Mouse (Mus musculus) ES-Bruce4 (cell line): ENCODE measurements at regions not wholly inside any gene's neighbourhood (a gene's known extent, or its start where the extent isn't known, plus 50 kb on each side); places are given as distances from the start of the nearest gene placed in this dataset.

Experiments used
- H3K27ac ChIP-seq: 2 replicates; pipeline ENCODE4 v1.5.1; 2012; ENCODE audit warnings: low read length, inconsistent platforms; ENCODE audit not compliant: insufficient read depth
- H3K27me3 ChIP-seq: 2 replicates; pipeline ENCODE4 v1.6.1; 2012; ENCODE audit warnings: mild to moderate bottlenecking, low read length, inconsistent platforms; ENCODE audit not compliant: control insufficient read depth, poor library complexity, insufficient read depth, severe bottlenecking
- H3K36me3 ChIP-seq: 2 replicates; pipeline ENCODE4 v1.6.1; 2012; ENCODE audit warnings: inconsistent platforms, mild to moderate bottlenecking, low read length, moderate library complexity; ENCODE audit not compliant: control insufficient read depth, poor library complexity, insufficient read depth, severe bottlenecking
- H3K4me1 ChIP-seq: one replicate; pipeline ENCODE4 v1.8.1; 2011; ENCODE audit warnings: low read length; ENCODE audit not compliant: control insufficient read depth, insufficient read depth
- H3K4me3 ChIP-seq: 2 replicates; pipeline ENCODE4 v1.5.1; 2011; ENCODE audit warnings: low read depth, mild to moderate bottlenecking, low read length
- H3K9ac ChIP-seq: 2 replicates; pipeline ENCODE4 v1.6.1; 2012; ENCODE audit warnings: low read depth, mild to moderate bottlenecking, inconsistent platforms; ENCODE audit not compliant: poor library complexity, severe bottlenecking
- H3K9me3 ChIP-seq: replicated peaks from 2 replicates; pipeline ENCODE4 v1.6.1; 2012; ENCODE audit warnings: mild to moderate bottlenecking, low read length, inconsistent platforms; ENCODE audit not compliant: control insufficient read depth, poor library complexity, insufficient read depth, severe bottlenecking
- CTCF ChIP-seq: IDR thresholded peaks from one replicate; pipeline ENCODE4 v1.8.1; 2011; ENCODE audit warnings: low read depth, low read length
- EP300 ChIP-seq: IDR thresholded peaks from 2 replicates; pipeline ENCODE4 v1.6.1; 2011; ENCODE audit warnings: low read depth, low read length; ENCODE audit not compliant: insufficient read depth
- POLR2A ChIP-seq: IDR thresholded peaks from one replicate; pipeline ENCODE4 v1.8.1; 2011; ENCODE audit warnings: low read length; ENCODE audit not compliant: insufficient read depth

GRCm38 (mm10) chr4:45695239-45695638 is 103.6 kb upstream of the Aldh1b1 start:
- Histone ChIP-seq H3K36me3 (no peaks in the 10 kb centered on the region), H3K4me1 (no peaks in the 10 kb centered on the region), H3K27me3 (no peaks in the 10 kb centered on the region), H3K4me3 (no peak overlapping the region), H3K27ac (no peak overlapping the region), H3K9me3 (0 out of 2 replicates have a peak, but pooled peaks cover 2% of the 10 kb centered on the region), H3K9ac (no peak overlapping the region)
- no peak for TF ChIP-seq CTCF
- no peak for TF ChIP-seq EP300
- TF ChIP-seq POLR2A, result no peak

- Histone ChIP-seq H3K4me1 (no peaks in the 10 kb centered on the region), H3K36me3 (no peaks in the 10 kb centered on the region), H3K9ac (no peak overlapping the region), H3K27ac (no peak overlapping the region), H3K9me3 (0 out of 2 replicates have a peak, but pooled peaks cover 2% of the 10 kb centered on the region), H3K4me3 (no peak overlapping the region), H3K27me3 (no peaks in the 10 kb centered on the region)
- TF ChIP-seq CTCF (no peak), POLR2A (no peak), EP300 (no peak)
Measured at GRCm38 (mm10) chr4:45689991-45690916, 108.6 kb upstream of the Aldh1b1 start.

- Histone ChIP-seq H3K4me1 (no peaks in the 10 kb centered on the region), H3K36me3 (no peaks in the 10 kb centered on the region), H3K27ac (no peak overlapping the region), H3K9ac (no peak overlapping the region), H3K9me3 (0 out of 2 replicates have a peak, but pooled peaks cover 2% of the 10 kb centered on the region), H3K27me3 (no peaks in the 10 kb centered on the region), H3K4me3 (no peak overlapping the region)
- TF ChIP-seq POLR2A (no peak), EP300 (no peak), CTCF (no peak)
Measured at GRCm38 (mm10) chr4:45689572-45689971, 109.2 kb upstream of the Aldh1b1 start.

- no peaks in the 10 kb centered on the region for H3K36me3 ChIP-seq
- H3K27ac ChIP-seq, result no peak overlapping the region
- no peak for TF ChIP-seq POLR2A
- TF ChIP-seq CTCF, result no peak
- no peak for TF ChIP-seq EP300
- H3K27me3 ChIP-seq, result no peaks in the 10 kb centered on the region
- H3K4me1 ChIP-seq, result no peaks in the 10 kb centered on the region
- no peak overlapping the region for H3K9ac ChIP-seq
- H3K9me3 ChIP-seq, result 0 out of 2 replicates have a peak, but pooled peaks cover 2% of the 10 kb centered on the region
- H3K4me3 ChIP-seq, result no peak overlapping the region
Measured at GRCm38 (mm10) chr4:45688233-45688632, 110.6 kb upstream of the Aldh1b1 start.

GRCm38 (mm10) chr4:45685031-45685430 is 113.8 kb upstream of the Aldh1b1 start:
- H3K9me3 ChIP-seq, result no peaks in the 10 kb centered on the region
- H3K27ac ChIP-seq, result no peak overlapping the region
- no peaks in the 10 kb centered on the region for H3K27me3 ChIP-seq
- H3K9ac ChIP-seq, result no peak overlapping the region
- H3K4me3 ChIP-seq, result no peak overlapping the region
- no peaks in the 10 kb centered on the region for H3K36me3 ChIP-seq
- H3K4me1 ChIP-seq, result no peaks in the 10 kb centered on the region
- TF ChIP-seq POLR2A (no peak), EP300 (no peak), CTCF (no peak)

- Histone ChIP-seq H3K27me3 (no peaks in the 10 kb centered on the region), H3K9ac (no peak overlapping the region), H3K27ac (no peak overlapping the region), H3K9me3 (no peaks in the 10 kb centered on the region), H3K4me1 (no peaks in the 10 kb centered on the region), H3K36me3 (no peaks in the 10 kb centered on the region), H3K4me3 (no peak overlapping the region)
- TF ChIP-seq POLR2A (no peak), CTCF (no peak), EP300 (no peak)
Measured at GRCm38 (mm10) chr4:45683205-45683604, 115.6 kb upstream of the Aldh1b1 start.
